Mouse (Mus musculus): Measurements from ENCODE around the gene Ccdc3. TPM values are rescaled to one million over a fixed set of nuclear protein-coding genes. Genes with fewer than 3 reads are reported as not detected.

Gene Ccdc3
- polyA plus RNA-seq, 1 experiment: 5.8 TPM

- DNase-seq: no peak
- 39% methylated on average over 5 of the region's 5 CpGs for WGBS
- no peaks in the 10 kb centered on the region for H3K4me1 ChIP-seq (ENCODE audit: control insufficient read depth, insufficient read depth, low read length)
- H3K4me3 ChIP-seq (replicated peaks; ENCODE audit: extremely low read depth, low read depth, low read length): no peak overlapping the region
- TF ChIP-seq POLR2A (IDR thresholded peaks at IDR 0.05; ENCODE audit: borderline replicate concordance, extremely low read depth, low read depth, low read length) (no peak), CTCF (IDR thresholded peaks at IDR 0.05; ENCODE audit: insufficient read depth, low read length) (no peak)
Observed at GRCm38 (mm10) chr2:5116856-5117532, 20.6 kb upstream of the Ccdc3 start.

DNA sequence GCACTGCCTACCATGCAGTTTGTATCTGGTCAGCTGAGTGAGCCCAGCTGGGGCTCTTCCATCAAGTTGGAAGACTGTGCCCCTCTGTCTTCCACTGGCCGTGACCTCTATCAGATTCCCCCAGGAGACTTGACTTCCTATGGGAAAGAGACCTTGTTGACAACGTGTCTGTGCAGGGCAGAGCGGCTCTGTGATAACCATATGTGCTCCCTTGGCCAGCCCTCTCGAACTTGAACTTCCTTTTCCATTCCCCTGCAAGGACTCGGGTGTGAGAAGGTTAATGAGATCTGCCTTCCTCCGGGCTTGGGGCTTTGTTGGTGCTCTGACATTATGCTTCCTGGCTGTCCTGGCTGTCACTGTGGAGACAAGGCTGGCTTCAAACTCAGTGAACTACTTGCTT, 12.1 kb upstream of the Ccdc3 start:
- 13% methylated on average over 6 of the region's 6 CpGs for WGBS
- Histone ChIP-seq H3K4me3 (replicated peaks; ENCODE audit: extremely low read depth, low read depth, low read length) (no peak overlapping the region), H3K4me1 (ENCODE audit: control insufficient read depth, insufficient read depth, low read length) (no peaks in the 10 kb centered on the region)
- TF ChIP-seq POLR2A (IDR thresholded peaks at IDR 0.05; ENCODE audit: borderline replicate concordance, extremely low read depth, low read depth, low read length) (no peak), CTCF (IDR thresholded peaks at IDR 0.05; ENCODE audit: insufficient read depth, low read length) (no peak)
- DNase-seq: no peak

- H3K4me3 ChIP-seq (replicated peaks; ENCODE audit: extremely low read depth, low read depth, low read length): no peak overlapping the region
- no peak for DNase-seq
- WGBS: 83% methylated on average over 5 of the region's 5 CpGs
- H3K4me1 ChIP-seq (ENCODE audit: control insufficient read depth, insufficient read depth, low read length): no peaks in the 10 kb centered on the region
- TF ChIP-seq POLR2A (IDR thresholded peaks at IDR 0.05; ENCODE audit: borderline replicate concordance, extremely low read depth, low read depth, low read length): no peak
- no peak for TF ChIP-seq CTCF (IDR thresholded peaks at IDR 0.05; ENCODE audit: insufficient read depth, low read length)
Observed at GRCm38 (mm10) chr2:5127369-5127768, 10.2 kb upstream of the Ccdc3 start.

- no peak overlapping the region for H3K4me3 ChIP-seq (replicated peaks; ENCODE audit: extremely low read depth, low read depth, low read length)
- no peaks in the 10 kb centered on the region for H3K4me1 ChIP-seq (ENCODE audit: control insufficient read depth, insufficient read depth, low read length)
- DNase-seq: no peak
- TF ChIP-seq CTCF (IDR thresholded peaks at IDR 0.05; ENCODE audit: insufficient read depth, low read length) (no peak), POLR2A (IDR thresholded peaks at IDR 0.05; ENCODE audit: borderline replicate concordance, extremely low read depth, low read depth, low read length) (no peak)
- WGBS: 26% methylated on average over 3 of the region's 3 CpGs
Observed at GRCm38 (mm10) chr2:5129099-5129498, 8.5 kb upstream of the Ccdc3 start.

DNA sequence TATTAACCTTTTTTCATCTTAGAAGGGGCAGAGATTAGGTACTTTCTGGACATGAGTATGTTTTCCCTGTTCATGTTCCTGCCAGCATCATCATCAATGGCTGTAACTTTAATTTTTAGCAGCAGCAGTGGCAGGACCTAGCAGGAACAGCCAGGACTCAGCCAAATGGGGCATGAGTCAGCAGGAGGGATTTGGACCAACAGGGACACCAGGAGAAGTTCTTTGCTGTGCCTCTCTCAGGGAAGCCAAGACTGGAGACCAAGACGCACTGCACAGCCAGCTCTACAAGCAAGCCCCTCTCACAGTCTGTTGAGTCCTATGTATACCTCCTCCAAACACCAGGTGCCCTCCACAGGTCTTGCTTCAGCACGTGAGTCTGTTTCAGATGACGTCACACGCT, 5.5 kb upstream of the Ccdc3 start:
- 81% methylated on average over 4 of the region's 4 CpGs for WGBS
- TF ChIP-seq POLR2A (IDR thresholded peaks at IDR 0.05; ENCODE audit: borderline replicate concordance, extremely low read depth, low read depth, low read length) (no peak), CTCF (IDR thresholded peaks at IDR 0.05; ENCODE audit: insufficient read depth, low read length) (no peak)
- no peak for DNase-seq
- Histone ChIP-seq H3K4me3 (replicated peaks; ENCODE audit: extremely low read depth, low read depth, low read length) (no peak overlapping the region), H3K4me1 (ENCODE audit: control insufficient read depth, insufficient read depth, low read length) (no peaks in the 10 kb centered on the region)

- 68% methylated on average over 5 of the region's 5 CpGs for WGBS
- no peak for TF ChIP-seq CTCF (IDR thresholded peaks at IDR 0.05; ENCODE audit: insufficient read depth, low read length)
- no peak for TF ChIP-seq POLR2A (IDR thresholded peaks at IDR 0.05; ENCODE audit: borderline replicate concordance, extremely low read depth, low read depth, low read length)
- no peak for DNase-seq
- H3K4me1 ChIP-seq (ENCODE audit: control insufficient read depth, insufficient read depth, low read length): no peaks in the 10 kb centered on the region
- no peak overlapping the region for H3K4me3 ChIP-seq (replicated peaks; ENCODE audit: extremely low read depth, low read depth, low read length)
Observed at GRCm38 (mm10) chr2:5134959-5135743, 2.4 kb upstream of the Ccdc3 start.

DNA sequence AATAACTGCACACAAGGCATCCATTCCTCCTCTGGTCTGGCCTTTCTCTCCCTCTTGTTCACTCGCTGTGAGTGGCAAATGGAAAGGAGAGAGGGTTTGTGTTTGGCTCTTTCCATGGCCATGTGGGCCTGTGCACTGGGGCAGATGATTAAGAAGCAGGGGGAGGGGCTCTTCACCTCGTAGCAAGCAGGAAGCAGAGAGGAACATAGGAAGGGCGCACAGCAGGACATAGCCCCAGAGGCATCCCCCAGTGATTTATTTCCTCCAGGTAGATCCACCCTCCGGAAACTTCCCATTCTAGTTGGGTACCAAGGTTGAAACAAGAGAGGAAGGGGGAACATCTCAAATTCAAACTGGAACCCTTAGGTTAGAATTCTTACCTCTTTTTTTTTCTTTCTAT, 2.4 kb downstream of the Ccdc3 start:
- TF ChIP-seq POLR2A (IDR thresholded peaks at IDR 0.05; ENCODE audit: borderline replicate concordance, extremely low read depth, low read depth, low read length) (no peak), CTCF (IDR thresholded peaks at IDR 0.05; ENCODE audit: insufficient read depth, low read length) (no peak)
- no peak overlapping the region for H3K4me3 ChIP-seq (replicated peaks; ENCODE audit: extremely low read depth, low read depth, low read length)
- H3K4me1 ChIP-seq (ENCODE audit: control insufficient read depth, insufficient read depth, low read length): no peaks in the 10 kb centered on the region
- WGBS: 51% methylated on average over 4 of the region's 4 CpGs
- DNase-seq: no peak

GRCm38 (mm10) chr2:5144446-5144845, 6.9 kb downstream of the Ccdc3 start:
- H3K4me1 ChIP-seq (ENCODE audit: control insufficient read depth, insufficient read depth, low read length): no peaks in the 10 kb centered on the region
- TF ChIP-seq CTCF (IDR thresholded peaks at IDR 0.05; ENCODE audit: insufficient read depth, low read length): no peak
- no peak for TF ChIP-seq POLR2A (IDR thresholded peaks at IDR 0.05; ENCODE audit: borderline replicate concordance, extremely low read depth, low read depth, low read length)
- no peak for DNase-seq
- no peak overlapping the region for H3K4me3 ChIP-seq (replicated peaks; ENCODE audit: extremely low read depth, low read depth, low read length)
- 60% methylated on average over 6 of the region's 6 CpGs for WGBS

DNA sequence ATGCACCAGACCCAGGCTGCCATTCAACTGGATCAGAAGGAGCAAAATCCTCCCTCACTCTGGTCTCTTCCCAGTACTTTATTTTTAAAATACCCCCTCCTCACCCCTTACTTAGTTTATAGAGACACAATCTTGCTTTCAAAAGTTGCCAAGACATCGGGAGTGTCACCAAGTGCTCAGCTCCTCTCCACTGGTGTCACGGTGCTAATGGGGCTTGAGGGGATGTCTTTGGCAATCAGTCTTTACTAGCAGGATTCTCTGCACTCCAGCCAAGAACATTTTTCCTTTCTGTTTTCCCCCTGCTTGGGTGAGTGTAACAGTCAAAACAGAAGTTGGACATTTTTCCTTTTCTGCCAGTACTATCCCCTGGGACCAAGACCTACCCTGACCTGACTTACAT, 10.3 kb downstream of the Ccdc3 start:
- Histone ChIP-seq H3K4me3 (replicated peaks; ENCODE audit: extremely low read depth, low read depth, low read length) (no peak overlapping the region), H3K4me1 (ENCODE audit: control insufficient read depth, insufficient read depth, low read length) (no peaks in the 10 kb centered on the region)
- no peak for DNase-seq
- TF ChIP-seq POLR2A (IDR thresholded peaks at IDR 0.05; ENCODE audit: borderline replicate concordance, extremely low read depth, low read depth, low read length) (no peak), CTCF (IDR thresholded peaks at IDR 0.05; ENCODE audit: insufficient read depth, low read length) (no peak)
- WGBS: 56% methylated on average over 2 of the region's 2 CpGs

DNA sequence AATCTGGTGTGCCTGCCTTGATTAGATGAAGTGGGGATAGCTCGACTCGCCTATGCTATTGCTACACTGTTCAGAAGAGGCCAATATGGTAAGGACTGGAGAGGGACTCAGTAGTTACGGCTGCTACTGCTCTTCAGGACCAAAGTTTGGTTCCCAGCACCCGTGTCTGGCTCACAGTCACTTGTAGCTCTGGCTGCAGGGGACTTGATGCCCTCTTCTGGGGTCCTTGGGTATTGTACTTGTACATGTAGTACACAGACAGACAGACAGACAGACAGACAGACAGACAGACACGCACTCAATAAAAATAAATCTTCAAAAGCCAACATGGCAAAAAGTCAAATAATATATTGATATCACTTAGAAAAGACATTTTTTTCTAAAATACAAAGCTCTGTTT, 17.1 kb downstream of the Ccdc3 start:
- TF ChIP-seq CTCF (IDR thresholded peaks at IDR 0.05; ENCODE audit: insufficient read depth, low read length): no peak
- TF ChIP-seq POLR2A (IDR thresholded peaks at IDR 0.05; ENCODE audit: borderline replicate concordance, extremely low read depth, low read depth, low read length): no peak
- WGBS: 87% methylated on average over 5 of the region's 5 CpGs
- Histone ChIP-seq H3K4me3 (replicated peaks; ENCODE audit: extremely low read depth, low read depth, low read length) (no peak overlapping the region), H3K4me1 (ENCODE audit: control insufficient read depth, insufficient read depth, low read length) (no peaks in the 10 kb centered on the region)
- DNase-seq: no peak
